Mouse (Mus musculus): ENCODE measurements around the gene Gfy.

- TF ChIP-seq CTCF (IDR thresholded peaks at IDR 0.05) (no peak), EP300 (IDR thresholded peaks at IDR 0.05) (no peak)
These were observed 11.5 kb downstream of the Gfy start for GRCm38 (mm10) chr7:45167761-45168445.

Data from lung, postnatal 0 days (tissue).